Mouse (Mus musculus): ENCODE measurements around the gene Crygn. TPM values are rescaled to one million over a fixed set of nuclear protein-coding genes. Genes with fewer than 3 reads are reported as not detected.

The Crygn gene
- polyA plus RNA-seq, 1 experiment, result 0.43 TPM

- H3K4me3 ChIP-seq (ENCODE audit: control insufficient read depth, insufficient read depth, low read length), result no peak overlapping the region
These were observed 38.0 kb downstream of the Crygn start for GRCm38 (mm10) chr5:24719852-24720251.

GRCm38 (mm10) chr5:24718076-24718475 is 39.7 kb downstream of the Crygn start:
- TF ChIP-seq CTCF (IDR thresholded peaks at IDR 0.05; ENCODE audit: borderline replicate concordance, control insufficient read depth, extremely low read depth, insufficient read depth, low read length, poor library complexity) (no peak), POLR2A (IDR thresholded peaks at IDR 0.05; ENCODE audit: control insufficient read depth, extremely low read depth, insufficient read depth, low read length, poor library complexity) (no peak)
- no peak overlapping the region for H3K4me3 ChIP-seq (ENCODE audit: control insufficient read depth, insufficient read depth, low read length)

More at GRCm38 (mm10) chr5:24719852-24720251, 38.0 kb downstream of the Crygn start:
- Histone ChIP-seq H3K36me3 (ENCODE audit: control insufficient read depth, insufficient read depth, low read length) (no peaks in the 10 kb centered on the region), H3K27ac (ENCODE audit: control insufficient read depth, insufficient read depth, low read length) (no peak overlapping the region), H3K27me3 (ENCODE audit: control insufficient read depth, insufficient read depth, low read length) (no peaks in the 10 kb centered on the region), H3K4me1 (replicated peaks; ENCODE audit: control insufficient read depth, insufficient read depth, low read length) (peaks cover 9% of the 10 kb centered on the region)
- no peak for TF ChIP-seq POLR2A (IDR thresholded peaks at IDR 0.05; ENCODE audit: control insufficient read depth, extremely low read depth, insufficient read depth, low read length, poor library complexity)
- no peak for TF ChIP-seq CTCF (IDR thresholded peaks at IDR 0.05; ENCODE audit: borderline replicate concordance, control insufficient read depth, extremely low read depth, insufficient read depth, low read length, poor library complexity)
- WGBS, result 84% methylated on average over 3 of the region's 3 CpGs
- no peak for DNase-seq

DNA sequence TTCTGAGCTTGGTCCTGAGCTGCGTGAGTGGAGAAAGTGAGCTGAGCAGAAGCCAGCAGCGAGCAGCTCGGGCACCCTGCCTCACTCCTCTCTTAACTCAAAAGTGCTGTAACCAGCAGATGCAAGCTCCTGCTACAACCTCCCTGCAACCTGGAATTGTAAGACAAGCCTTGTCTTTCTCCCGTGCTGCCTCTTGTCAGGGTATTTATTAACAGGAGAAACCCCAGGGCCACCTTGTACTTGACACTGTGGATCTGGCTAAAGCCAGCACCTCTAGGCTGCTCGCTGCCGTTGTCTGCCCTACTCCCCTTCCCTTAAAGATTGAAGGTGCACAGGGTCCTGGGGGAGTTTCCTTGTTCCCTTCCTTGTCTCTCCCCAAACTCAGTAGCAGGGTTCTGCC is 43.8 kb downstream of the Crygn start:
- Histone ChIP-seq H3K4me1 (replicated peaks; ENCODE audit: control insufficient read depth, insufficient read depth, low read length) (no peaks in the 10 kb centered on the region), H3K36me3 (ENCODE audit: control insufficient read depth, insufficient read depth, low read length) (peaks cover 29% of the 10 kb centered on the region), H3K4me3 (ENCODE audit: control insufficient read depth, insufficient read depth, low read length) (no peak overlapping the region), H3K27ac (ENCODE audit: control insufficient read depth, insufficient read depth, low read length) (no peak overlapping the region), H3K27me3 (ENCODE audit: control insufficient read depth, insufficient read depth, low read length) (no peaks in the 10 kb centered on the region)
- TF ChIP-seq CTCF (IDR thresholded peaks at IDR 0.05; ENCODE audit: borderline replicate concordance, control insufficient read depth, extremely low read depth, insufficient read depth, low read length, poor library complexity) (no peak), POLR2A (IDR thresholded peaks at IDR 0.05; ENCODE audit: control insufficient read depth, extremely low read depth, insufficient read depth, low read length, poor library complexity) (no peak)
- WGBS, result 93% methylated on average over 6 of the region's 6 CpGs
- no peak for DNase-seq

More at GRCm38 (mm10) chr5:24718076-24718475, 39.7 kb downstream of the Crygn start:
- H3K27me3 ChIP-seq (ENCODE audit: control insufficient read depth, insufficient read depth, low read length), result no peaks in the 10 kb centered on the region
- no peak overlapping the region for H3K27ac ChIP-seq (ENCODE audit: control insufficient read depth, insufficient read depth, low read length)
- DNase-seq, result no peak
- no peaks in the 10 kb centered on the region for H3K4me1 ChIP-seq (replicated peaks; ENCODE audit: control insufficient read depth, insufficient read depth, low read length)
- H3K36me3 ChIP-seq (ENCODE audit: control insufficient read depth, insufficient read depth, low read length), result no peaks in the 10 kb centered on the region
- whole genome bisulfite sequencing, result 94% methylated on average over 6 of the region's 6 CpGs

DNA sequence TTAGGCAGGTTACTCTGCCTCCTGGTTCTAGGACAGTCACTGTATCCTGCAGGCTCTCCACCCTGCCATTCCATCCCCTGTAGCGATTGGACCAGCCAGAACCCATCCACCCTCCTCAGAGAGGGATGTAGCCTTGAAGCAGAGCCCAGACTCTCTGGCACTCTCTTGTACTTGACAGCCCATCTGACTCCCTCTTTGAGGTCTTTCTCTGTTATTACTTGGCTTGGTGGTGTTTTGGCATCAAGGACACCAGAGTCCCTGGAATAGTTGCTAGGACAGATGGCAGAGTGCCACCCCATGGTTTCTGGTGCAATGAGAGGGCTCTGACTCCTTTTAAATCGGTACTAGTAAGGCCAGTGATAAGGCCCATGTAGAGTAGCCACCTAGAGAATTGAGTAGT is 44.6 kb downstream of the Crygn start:
- H3K4me3 ChIP-seq (ENCODE audit: control insufficient read depth, insufficient read depth, low read length), result no peak overlapping the region
- peaks cover 37% of the 10 kb centered on the region for H3K36me3 ChIP-seq (ENCODE audit: control insufficient read depth, insufficient read depth, low read length)
- H3K27me3 ChIP-seq (ENCODE audit: control insufficient read depth, insufficient read depth, low read length), result no peaks in the 10 kb centered on the region
- no peak for DNase-seq
- no peak overlapping the region for H3K27ac ChIP-seq (ENCODE audit: control insufficient read depth, insufficient read depth, low read length)
- 82% methylated on average over 2 of the region's 2 CpGs for WGBS
- TF ChIP-seq CTCF (IDR thresholded peaks at IDR 0.05; ENCODE audit: borderline replicate concordance, control insufficient read depth, extremely low read depth, insufficient read depth, low read length, poor library complexity) (no peak), POLR2A (IDR thresholded peaks at IDR 0.05; ENCODE audit: control insufficient read depth, extremely low read depth, insufficient read depth, low read length, poor library complexity) (no peak)
- H3K4me1 ChIP-seq (replicated peaks; ENCODE audit: control insufficient read depth, insufficient read depth, low read length), result no peaks in the 10 kb centered on the region

DNA sequence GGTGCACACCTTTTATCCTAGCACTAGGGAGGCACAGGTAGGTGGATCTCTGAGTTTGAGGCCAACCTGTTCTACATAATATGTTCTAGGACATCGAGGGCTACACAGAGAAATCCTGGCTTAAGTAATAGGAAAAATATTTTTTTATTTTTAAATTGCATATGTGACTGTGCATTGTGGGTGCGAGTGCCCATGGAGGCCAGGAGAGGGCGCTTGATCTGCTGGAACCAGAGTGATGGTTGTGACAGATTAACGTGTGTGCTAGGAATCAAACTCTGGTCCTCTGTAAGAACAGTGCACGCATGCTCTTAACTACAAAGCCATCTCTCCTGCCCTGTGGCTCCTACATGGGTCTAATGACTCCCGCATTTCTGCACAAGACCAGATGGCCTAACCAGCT is 46.2 kb downstream of the Crygn start:
- 96% methylated on average over 6 of the region's 6 CpGs for WGBS
- H3K4me3 ChIP-seq (ENCODE audit: control insufficient read depth, insufficient read depth, low read length), result no peak overlapping the region
- H3K4me1 ChIP-seq (replicated peaks; ENCODE audit: control insufficient read depth, insufficient read depth, low read length), result no peaks in the 10 kb centered on the region
- H3K36me3 ChIP-seq (ENCODE audit: control insufficient read depth, insufficient read depth, low read length), result peaks cover 50% of the 10 kb centered on the region
- no peak for DNase-seq
- H3K27me3 ChIP-seq (ENCODE audit: control insufficient read depth, insufficient read depth, low read length), result no peaks in the 10 kb centered on the region
- TF ChIP-seq CTCF (IDR thresholded peaks at IDR 0.05; ENCODE audit: borderline replicate concordance, control insufficient read depth, extremely low read depth, insufficient read depth, low read length, poor library complexity) (no peak), POLR2A (IDR thresholded peaks at IDR 0.05; ENCODE audit: control insufficient read depth, extremely low read depth, insufficient read depth, low read length, poor library complexity) (no peak)
- H3K27ac ChIP-seq (ENCODE audit: control insufficient read depth, insufficient read depth, low read length), result no peak overlapping the region

GRCm38 (mm10) chr5:24709962-24710361 is 47.8 kb downstream of the Crygn start:
- no peaks in the 10 kb centered on the region for H3K4me1 ChIP-seq (replicated peaks; ENCODE audit: control insufficient read depth, insufficient read depth, low read length)
- 94% methylated on average over 2 of the region's 2 CpGs for WGBS
- H3K36me3 ChIP-seq (ENCODE audit: control insufficient read depth, insufficient read depth, low read length), result peaks cover 66% of the 10 kb centered on the region
- H3K27me3 ChIP-seq (ENCODE audit: control insufficient read depth, insufficient read depth, low read length), result no peaks in the 10 kb centered on the region
- H3K4me3 ChIP-seq (ENCODE audit: control insufficient read depth, insufficient read depth, low read length), result no peak overlapping the region
- H3K27ac ChIP-seq (ENCODE audit: control insufficient read depth, insufficient read depth, low read length), result no peak overlapping the region
- no peak for DNase-seq
- TF ChIP-seq CTCF (IDR thresholded peaks at IDR 0.05; ENCODE audit: borderline replicate concordance, control insufficient read depth, extremely low read depth, insufficient read depth, low read length, poor library complexity) (no peak), POLR2A (IDR thresholded peaks at IDR 0.05; ENCODE audit: control insufficient read depth, extremely low read depth, insufficient read depth, low read length, poor library complexity) (no peak)

DNA sequence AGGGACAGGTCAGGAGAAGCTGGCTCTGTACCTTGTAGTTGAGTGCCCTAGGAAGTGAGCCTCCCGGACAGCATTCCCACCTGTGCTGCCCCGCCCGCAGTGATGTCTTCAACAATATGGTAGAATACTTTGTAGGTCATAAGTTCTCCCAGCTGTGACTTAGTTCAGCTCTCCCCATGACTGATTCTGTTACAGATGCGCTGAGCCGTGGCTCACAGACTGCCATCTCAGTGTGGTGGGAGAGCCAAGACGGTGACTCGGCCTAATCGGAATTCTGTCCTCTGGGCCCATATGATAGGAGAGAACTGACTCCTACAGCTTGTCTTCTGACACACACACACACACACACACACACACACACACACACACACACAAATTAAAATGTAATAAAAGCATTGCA is 53.2 kb downstream of the Crygn start:
- Histone ChIP-seq H3K4me3 (ENCODE audit: control insufficient read depth, insufficient read depth, low read length) (no peak overlapping the region), H3K36me3 (ENCODE audit: control insufficient read depth, insufficient read depth, low read length) (peaks cover 93% of the 10 kb centered on the region), H3K27me3 (ENCODE audit: control insufficient read depth, insufficient read depth, low read length) (no peaks in the 10 kb centered on the region), H3K4me1 (replicated peaks; ENCODE audit: control insufficient read depth, insufficient read depth, low read length) (no peaks in the 10 kb centered on the region), H3K27ac (ENCODE audit: control insufficient read depth, insufficient read depth, low read length) (no peak overlapping the region)
- DNase-seq, result no peak
- TF ChIP-seq POLR2A (IDR thresholded peaks at IDR 0.05; ENCODE audit: control insufficient read depth, extremely low read depth, insufficient read depth, low read length, poor library complexity) (no peak), CTCF (IDR thresholded peaks at IDR 0.05; ENCODE audit: borderline replicate concordance, control insufficient read depth, extremely low read depth, insufficient read depth, low read length, poor library complexity) (no peak)
- WGBS, result 97% methylated on average over 8 of the region's 8 CpGs
